Mouse (Mus musculus) cerebellum, adult 11 months (tissue): Measurements from ENCODE around the gene Cyp2c39.
"Not testable (repeated sequence)": the region's sequence is repeated elsewhere in the genome, so short reads cannot be mapped to it uniquely, and the experiment has no call there.

ENCODE experiments used
- DNase-seq: peaks from one replicate; pipeline ENCODE4 v3.0.0; 2022

The Cyp2c39 gene

DNA sequence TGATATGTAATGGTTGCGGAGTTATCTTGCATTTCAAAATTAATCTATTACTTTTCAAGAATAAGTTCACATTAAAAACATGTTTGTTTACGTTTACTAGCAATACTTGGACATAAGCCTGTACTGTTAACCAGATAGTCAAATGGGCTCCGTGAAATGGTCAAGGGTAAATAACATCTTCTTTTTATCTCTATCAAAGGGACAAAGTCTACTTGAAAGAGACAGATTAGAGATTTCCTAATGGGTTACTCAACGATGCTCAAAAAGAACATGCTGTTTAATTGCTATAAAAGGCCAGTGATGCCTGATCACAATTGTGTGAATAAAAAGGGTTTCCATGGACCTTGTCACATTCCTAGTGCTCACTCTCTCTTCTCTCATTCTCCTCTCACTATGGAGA lies at the start of gene Cyp2c39:
Gene Cyp2c39, plus strand, starts transcription at position 329 of the 400 bp plus-strand sequence.
- no peak for DNase-seq

DNA sequence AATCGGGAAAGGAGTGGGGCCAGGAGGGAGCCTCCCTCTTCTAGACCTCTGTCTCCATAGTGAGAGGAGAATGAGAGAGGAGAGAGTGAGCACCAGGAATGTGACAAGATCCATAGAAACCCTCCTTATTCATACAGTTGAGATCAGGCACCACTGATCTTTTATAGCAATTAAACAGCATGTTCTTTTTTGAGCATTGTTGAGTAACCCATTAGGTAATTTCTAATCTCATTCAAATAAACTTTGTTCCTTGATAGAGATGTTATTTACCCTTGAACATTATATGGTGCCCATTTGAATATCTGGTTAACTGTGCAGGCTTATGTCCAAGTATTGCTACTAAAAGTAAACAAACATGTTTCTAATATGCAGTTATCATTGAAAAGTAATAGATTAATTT lies 47.7 kb upstream of the Cyp2c39 start, which contains the start of gene Cyp2c38:
Gene Cyp2c38, minus strand, starts transcription at position 135 of the 400 bp plus-strand sequence.
- no peak for DNase-seq

DNA sequence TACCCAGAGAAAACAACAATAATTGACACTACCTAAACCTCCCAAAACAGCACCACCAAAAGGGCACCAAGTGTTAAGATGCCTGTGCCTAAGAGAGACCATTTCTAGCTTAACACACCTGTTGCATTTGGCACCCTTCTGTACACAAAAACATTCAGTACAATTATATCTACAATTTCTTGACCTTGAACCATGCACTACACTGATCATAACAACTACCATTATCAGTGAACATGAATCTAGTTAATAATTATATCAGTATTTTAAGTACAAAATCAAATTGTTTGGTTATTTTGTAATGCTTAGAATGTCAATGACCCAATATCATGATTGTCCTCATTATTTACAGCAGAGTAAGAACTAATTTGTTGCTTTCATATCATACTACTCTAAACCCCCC lies 46.7 kb upstream of the Cyp2c39 start:
- no peak for DNase-seq

DNA sequence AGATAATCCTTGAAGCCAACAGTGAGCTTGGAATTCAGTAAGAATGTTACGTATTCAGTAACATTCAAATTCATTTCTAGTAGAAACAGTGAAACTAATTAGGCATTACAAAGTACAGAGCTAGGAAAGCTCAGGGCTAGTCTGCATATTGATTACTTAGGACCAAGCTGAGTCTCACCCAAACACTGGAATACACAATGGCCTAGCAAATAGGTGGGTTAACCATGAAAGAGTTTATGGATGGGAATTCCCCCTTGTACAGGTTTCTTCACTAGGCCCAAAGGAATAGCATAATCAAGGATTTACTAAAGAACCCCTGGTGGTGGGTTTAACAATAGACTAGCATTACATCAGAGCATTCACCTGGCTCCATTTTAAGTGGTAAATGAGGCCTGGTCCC lies 26.7 kb upstream of the Cyp2c39 start:
- DNase-seq = not testable (repeated sequence)

DNA sequence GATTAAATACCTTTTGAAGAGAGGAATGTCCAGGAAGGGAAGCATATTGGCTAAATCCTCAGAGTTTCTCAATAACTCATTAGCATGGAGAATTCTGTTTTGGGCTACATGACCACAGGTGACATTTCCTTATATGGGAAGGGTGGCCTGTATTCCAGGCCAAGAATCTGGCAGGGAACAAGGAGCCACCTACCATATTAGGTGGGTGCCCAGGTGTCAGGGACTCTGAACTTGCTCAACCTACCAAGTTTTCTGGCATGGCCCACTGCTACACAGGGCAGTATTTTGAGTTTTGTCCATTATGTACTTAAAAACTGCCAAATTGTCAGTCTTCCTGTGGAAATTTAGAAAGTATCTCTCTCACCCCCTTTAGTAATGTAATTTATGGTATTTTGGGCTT lies 4.3 kb upstream of the Cyp2c39 start:
- DNase-seq = no peak

DNA sequence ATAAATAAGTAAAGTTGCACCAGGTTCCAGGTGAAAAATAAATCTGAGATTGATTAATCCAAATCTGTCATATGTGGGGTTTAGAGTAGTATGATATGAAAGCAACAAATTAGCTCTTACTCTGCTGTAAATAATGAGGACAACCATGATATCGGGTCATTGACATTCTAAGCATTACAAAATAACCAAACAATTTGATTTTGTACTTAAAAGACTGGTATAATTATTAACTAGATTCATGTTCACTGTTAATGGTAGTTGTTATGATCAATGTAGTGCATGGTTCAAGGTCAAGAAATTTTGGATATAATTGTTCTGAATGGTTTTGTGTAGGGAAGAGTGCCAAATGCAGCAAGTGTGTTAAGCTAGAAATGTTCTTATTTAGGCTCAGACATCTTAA lies 1.1 kb upstream of the Cyp2c39 start:
- no peak for DNase-seq
